Mouse (Mus musculus) midbrain, embryonic 10.5 days (tissue): Measurements from ENCODE around the gene Pcmt1. TPM values are rescaled to one million over a fixed set of nuclear protein-coding genes. Genes with fewer than 3 reads are reported as not detected.

Source experiments
- DNase-seq: peaks from one replicate; pipeline ENCODE4 v3.0.0-alpha.2; 2017; ENCODE audit warnings: low spot score
- H3K27ac ChIP-seq: fragments of 300-500 bp; sonication (generic); replicated peaks from 2 replicates; pipeline ENCODE4 v1.5.1; 2016; ENCODE audit warnings: mild to moderate bottlenecking
- H3K27me3 ChIP-seq: fragments of 300-500 bp; sonication (generic); 2 replicates; pipeline ENCODE4 v1.6.1; 2016; ENCODE audit warnings: low read depth, mild to moderate bottlenecking; ENCODE audit not compliant: poor library complexity, severe bottlenecking
- H3K36me3 ChIP-seq: fragments of 300-500 bp; sonication (generic); 2 replicates; pipeline ENCODE4 v1.6.1; 2016; ENCODE audit warnings: mild to moderate bottlenecking, moderate library complexity
- H3K4me1 ChIP-seq: fragments of 300-500 bp; sonication (generic); 2 replicates; pipeline ENCODE4 v1.6.1; 2016
- H3K4me3 ChIP-seq: fragments of 300-500 bp; sonication (generic); 2 replicates; pipeline ENCODE4 v1.5.1; 2016; ENCODE audit warnings: mild to moderate bottlenecking, moderate library complexity
- H3K9me3 ChIP-seq: fragments of 300-500 bp; sonication (generic); replicated peaks from 2 replicates; pipeline ENCODE4 v1.6.1; 2016; ENCODE audit warnings: mild to moderate bottlenecking
- WGBS: fragments of 180-500 bp; shearing (Covaris S2); methylation state at CpG from one replicate; pipeline ENCODE4 v1.1.7; 2016; 5-methylcytosine and 5-hydroxymethylcytosine counted together
- polyA plus RNA-seq: library from polyadenylated mRNA; unstranded; fragments of >200 nt; fragmentation: Nextera tagmentation; extraction: Ambion mirVana; gene quantifications from 2 replicates; pipeline ENCODE4 v1.2.1, GENCODE M21; 2016

Gene Pcmt1
- polyA plus RNA-seq, 1 experiment from 2014 or later = 137 TPM

DNA sequence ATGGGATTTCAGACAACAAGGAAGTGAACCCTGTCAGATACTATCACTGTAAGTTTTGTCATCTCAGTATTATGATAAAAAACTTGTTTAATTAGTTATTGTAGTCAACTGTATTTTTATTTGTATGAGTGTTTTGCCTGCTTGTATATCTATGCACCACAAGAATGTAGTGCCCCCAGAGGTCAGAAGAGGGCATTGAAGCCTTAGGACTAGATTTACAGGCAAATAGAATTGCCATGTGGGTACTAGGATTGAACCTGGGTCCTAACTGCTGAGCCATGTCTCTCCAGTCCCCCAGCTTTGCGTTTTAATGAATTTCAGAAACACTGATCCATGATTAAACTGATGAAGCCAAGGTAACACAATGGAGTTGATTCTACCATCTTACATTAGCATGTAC, 7.3 kb downstream of the Pcmt1 start:
- DNase-seq = no peak
- Histone ChIP-seq H3K27ac (no peak overlapping the region), H3K27me3 (no peaks in the 10 kb centered on the region), H3K9me3 (no peaks in the 10 kb centered on the region), H3K4me1 (peaks cover under 1% of the 10 kb centered on the region; the same call in 1 of the 2 replicates), H3K36me3 (peaks cover 85% of the 10 kb centered on the region), H3K4me3 (no peak overlapping the region)
- WGBS = 83% methylated on average over 1 of the region's 1 CpGs

DNA sequence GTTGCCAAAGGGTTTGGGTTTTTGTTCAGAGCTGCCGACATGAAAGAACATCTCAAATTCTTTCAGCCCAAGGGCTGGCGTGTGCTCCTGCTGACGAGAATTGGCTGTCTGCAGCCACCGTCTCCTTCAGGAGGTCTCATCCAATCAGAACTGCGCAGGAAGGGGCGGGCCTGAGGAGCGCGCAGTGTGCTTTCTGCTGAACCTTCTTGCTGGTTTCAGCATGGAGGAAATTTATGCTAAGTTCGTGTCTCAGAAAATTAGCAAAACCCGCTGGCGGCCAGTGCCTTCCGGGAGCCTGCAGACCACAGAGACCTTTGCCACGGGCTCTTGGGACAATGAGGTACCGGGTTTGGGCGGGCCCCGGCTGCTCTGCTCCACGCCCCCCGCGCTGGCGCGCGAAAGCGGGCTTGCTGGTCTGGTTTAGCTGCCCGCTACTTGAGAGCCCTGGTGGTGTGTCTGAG, 13.6 kb downstream of the Pcmt1 start, which contains the start of gene Nup43:
Nup43 (plus strand) TSS at position 162 of the 461 bp plus-strand sequence.
- H3K4me1 ChIP-seq = peaks cover 18% of the 10 kb centered on the region
- peak within 1 kb of the TSS; percentile 85 for H3K27ac ChIP-seq
- under 1% methylated on average over 24 of the region's 24 CpGs for WGBS
- no peaks in the 10 kb centered on the region for H3K9me3 ChIP-seq
- DNase-seq = peak; percentile 90
- peak within 1 kb of the TSS; percentile 89 for H3K4me3 ChIP-seq
- no peaks in the 10 kb centered on the region for H3K27me3 ChIP-seq
- peaks cover 30% of the 10 kb centered on the region for H3K36me3 ChIP-seq

DNA sequence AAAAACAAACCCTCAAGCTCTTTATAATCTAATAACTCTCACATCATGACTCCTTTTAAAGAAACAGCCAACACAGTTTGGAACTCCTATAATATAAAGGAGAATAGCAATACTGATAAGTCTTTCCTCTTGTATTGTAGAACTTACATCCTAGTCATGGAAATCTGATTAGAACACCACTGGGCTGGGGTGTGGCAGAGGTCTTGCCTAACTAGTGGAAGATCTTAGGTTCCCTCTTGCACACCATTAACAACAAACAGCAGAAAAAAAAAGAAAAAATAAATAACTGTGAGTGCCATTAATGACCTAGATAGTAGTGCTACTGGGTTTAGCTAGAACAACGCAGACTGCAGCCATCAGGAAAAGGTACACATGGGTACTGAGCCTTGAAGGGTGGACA, 16.0 kb downstream of the Pcmt1 start:
- Histone ChIP-seq H3K9me3 (no peaks in the 10 kb centered on the region), H3K27ac (no peak overlapping the region), H3K36me3 (peaks cover 6% of the 10 kb centered on the region), H3K4me3 (no peak overlapping the region), H3K4me1 (peaks cover 24% of the 10 kb centered on the region), H3K27me3 (no peaks in the 10 kb centered on the region)
- 89% methylated on average over 1 of the region's 1 CpGs for WGBS
- no peak for DNase-seq

DNA sequence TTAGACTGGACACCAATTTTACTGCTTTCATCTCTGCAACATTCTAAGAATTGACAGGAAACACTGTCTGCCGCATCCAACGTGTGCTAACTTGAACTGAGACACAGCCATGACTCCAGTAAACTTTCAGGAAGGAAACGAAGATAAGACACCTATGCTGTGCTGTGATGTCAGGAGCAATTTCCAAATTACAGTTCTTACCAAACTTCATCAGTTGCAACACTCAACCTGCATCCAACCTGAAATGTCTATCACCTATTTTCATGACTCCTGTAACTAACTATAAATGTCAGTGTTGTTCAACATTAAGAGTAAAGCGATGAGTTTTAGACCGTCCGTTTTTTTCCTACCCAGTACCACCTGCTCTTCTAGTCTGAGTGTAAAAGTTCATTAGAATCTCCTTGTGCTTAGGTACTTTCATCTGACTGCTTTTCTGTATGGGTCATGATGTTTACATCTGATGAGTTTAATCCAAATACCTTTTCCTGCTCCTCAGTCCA, 16.9 kb downstream of the Pcmt1 start:
- H3K36me3 ChIP-seq = no peaks in the 10 kb centered on the region
- 78% methylated on average over 6 of the region's 6 CpGs for WGBS
- H3K27ac ChIP-seq = 0 out of 2 replicates have a peak overlapping the region, but pooled peaks have one; percentile 94
- peak overlapping the region; percentile 92 for H3K4me3 ChIP-seq
- no peaks in the 10 kb centered on the region for H3K9me3 ChIP-seq
- peaks cover 24% of the 10 kb centered on the region for H3K4me1 ChIP-seq
- DNase-seq = no peak
- H3K27me3 ChIP-seq = no peaks in the 10 kb centered on the region

DNA sequence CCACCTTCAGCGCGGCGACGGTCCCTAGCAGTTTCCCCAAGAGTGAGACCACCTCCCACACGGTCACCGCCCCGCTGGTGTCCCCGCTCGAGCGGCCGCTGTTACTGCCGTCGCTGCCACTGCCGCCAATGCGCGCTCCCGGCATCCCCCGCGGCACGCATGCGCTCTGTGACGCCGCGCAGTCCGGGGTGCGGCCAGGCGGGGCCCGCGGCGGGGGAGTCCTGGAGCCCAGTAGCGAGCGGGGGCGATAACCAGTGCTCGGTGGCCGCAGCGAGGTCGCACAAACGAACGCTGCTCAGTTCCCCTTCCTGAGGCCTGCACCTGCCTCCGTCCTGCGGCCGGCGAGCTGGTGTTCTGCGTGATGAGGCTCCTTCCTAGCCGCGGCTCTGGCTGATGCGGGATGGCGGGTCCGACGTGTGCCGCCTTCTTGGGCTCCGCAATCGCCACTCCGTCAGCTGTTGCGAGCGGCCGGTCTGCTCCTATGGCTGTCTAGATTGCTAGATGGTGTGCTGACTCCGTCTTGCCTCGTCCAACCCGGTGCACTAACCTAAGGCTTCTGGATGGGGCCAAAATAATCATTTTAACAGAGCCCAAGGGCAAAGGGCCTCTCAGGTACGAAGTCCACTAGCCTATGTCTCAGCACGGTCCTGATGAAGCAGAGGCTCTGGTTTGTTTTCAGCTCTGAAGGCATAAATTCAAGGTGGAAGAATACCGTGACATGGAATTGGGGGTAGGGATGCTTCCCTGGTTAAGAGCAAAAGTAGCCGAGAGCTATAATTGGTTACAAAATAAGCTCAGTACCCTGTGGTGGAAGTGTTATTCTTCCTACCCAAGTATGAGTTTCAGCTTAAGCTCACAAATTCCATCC, 17.5 kb downstream of the Pcmt1 start:
- DNase-seq = peak; percentile 90
- Histone ChIP-seq H3K9me3 (no peaks in the 10 kb centered on the region), H3K27ac (peak overlapping the region; percentile 94), H3K27me3 (no peaks in the 10 kb centered on the region), H3K4me1 (peaks cover 21% of the 10 kb centered on the region), H3K36me3 (no peaks in the 10 kb centered on the region), H3K4me3 (peak overlapping the region; percentile 92)
- 2% methylated on average over 64 of the region's 64 CpGs for WGBS

DNA sequence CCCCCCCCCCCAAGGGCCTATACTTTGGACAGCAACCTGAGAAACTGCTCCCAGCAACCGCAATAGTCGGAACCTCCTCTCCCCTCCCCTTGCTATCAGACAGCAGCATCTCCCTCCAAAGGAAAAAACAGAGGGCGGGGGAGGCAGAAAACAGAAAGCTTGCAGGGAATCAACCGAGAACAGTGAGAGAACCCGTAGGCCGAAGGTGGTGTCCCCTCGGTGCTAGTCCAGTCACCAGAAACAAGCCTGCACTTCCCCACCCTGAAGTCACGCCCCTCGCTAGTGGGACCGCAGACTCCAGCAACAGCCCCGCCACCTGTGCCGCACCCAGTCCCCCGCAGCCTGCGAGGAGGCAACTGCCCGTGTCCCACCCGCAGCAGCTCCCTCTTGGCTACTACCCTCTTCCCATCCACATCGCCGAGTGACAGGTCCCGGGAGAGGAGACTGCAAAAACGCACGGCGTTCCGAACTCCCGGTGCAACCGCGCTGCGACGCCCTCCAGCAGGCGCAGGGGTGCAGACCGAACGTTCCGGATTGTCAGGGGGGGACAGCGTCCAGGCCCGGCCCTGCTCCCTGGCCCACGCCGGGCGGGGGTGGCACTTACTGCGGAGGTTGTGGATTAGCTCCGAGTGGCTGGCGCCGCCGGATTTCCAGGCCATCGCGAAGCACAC, 18.3 kb downstream of the Pcmt1 start:
- WGBS = under 1% methylated on average over 44 of the region's 44 CpGs
- no peaks in the 10 kb centered on the region for H3K9me3 ChIP-seq
- no peaks in the 10 kb centered on the region for H3K36me3 ChIP-seq
- no peaks in the 10 kb centered on the region for H3K27me3 ChIP-seq
- peak overlapping the region; percentile 94 for H3K27ac ChIP-seq
- no peak for DNase-seq
- peak overlapping the region; percentile 92 for H3K4me3 ChIP-seq
- H3K4me1 ChIP-seq = peaks cover 14% of the 10 kb centered on the region

DNA sequence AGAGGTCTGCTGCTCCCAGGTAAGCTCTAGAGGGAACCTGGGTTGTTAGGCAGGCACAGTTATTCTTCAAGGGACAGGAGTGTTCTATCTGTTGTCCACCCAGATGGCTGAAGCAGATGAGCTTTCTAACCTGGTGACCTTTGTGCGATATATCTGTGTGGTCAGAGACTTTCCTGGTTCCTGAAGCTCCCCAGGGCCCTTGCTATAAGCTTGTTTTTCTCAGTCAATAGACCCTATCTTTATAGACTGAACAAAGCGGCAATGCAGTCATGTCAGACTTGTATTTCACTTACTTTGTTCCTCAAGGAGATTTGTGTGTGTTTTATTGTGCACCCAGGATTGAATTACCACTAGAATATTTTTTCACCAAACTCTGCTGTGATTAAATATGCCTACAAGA, 29.9 kb downstream of the Pcmt1 start:
- Histone ChIP-seq H3K4me1 (no peaks in the 10 kb centered on the region), H3K36me3 (peaks cover 28% of the 10 kb centered on the region), H3K27me3 (no peaks in the 10 kb centered on the region), H3K4me3 (no peak overlapping the region), H3K27ac (no peak overlapping the region), H3K9me3 (no peaks in the 10 kb centered on the region)
- WGBS = 87% methylated on average over 2 of the region's 2 CpGs
- no peak for DNase-seq

DNA sequence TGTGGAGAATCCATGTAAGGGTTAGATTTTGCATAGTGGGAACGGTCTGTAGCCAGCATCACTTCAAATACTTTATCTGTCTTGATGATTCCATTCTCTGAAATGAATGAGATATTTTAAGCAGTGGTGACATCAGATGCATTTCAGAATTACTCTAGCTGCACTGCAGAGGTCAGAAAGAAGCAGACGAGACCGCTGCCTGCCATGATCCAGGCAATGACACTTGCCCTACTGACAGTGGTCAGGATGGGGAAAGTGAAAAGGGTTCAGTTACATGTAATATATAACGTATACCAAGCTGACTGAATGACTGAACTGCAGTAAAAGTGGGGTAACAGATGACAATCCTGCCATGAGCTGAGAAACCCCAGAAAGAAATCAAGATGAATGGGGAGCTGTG, 31.9 kb downstream of the Pcmt1 start:
- WGBS = 96% methylated on average over 4 of the region's 4 CpGs
- Histone ChIP-seq H3K27me3 (no peaks in the 10 kb centered on the region), H3K4me1 (no peaks in the 10 kb centered on the region), H3K9me3 (no peaks in the 10 kb centered on the region), H3K4me3 (no peak overlapping the region), H3K36me3 (peaks cover 48% of the 10 kb centered on the region), H3K27ac (no peak overlapping the region)
- no peak for DNase-seq

DNA sequence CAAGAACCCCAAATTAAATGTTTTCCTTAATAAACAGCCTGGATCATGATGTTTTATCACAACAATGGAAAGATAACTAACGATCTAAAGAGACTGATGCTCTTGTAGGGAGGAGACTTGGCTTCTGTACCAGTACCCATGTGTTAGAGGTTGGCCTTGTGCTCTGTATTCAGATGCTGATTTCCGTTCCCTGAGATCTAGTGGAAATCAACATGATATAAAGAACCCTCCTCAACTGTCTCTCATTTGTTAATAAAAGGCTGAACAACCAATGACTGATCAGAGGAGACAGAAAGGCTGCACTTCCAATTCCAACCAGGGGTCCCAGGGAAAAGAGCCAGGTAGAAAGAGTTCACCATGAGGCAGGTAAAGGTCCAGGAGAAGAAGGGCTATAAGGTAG, 35.0 kb downstream of the Pcmt1 start:
- Histone ChIP-seq H3K36me3 (peaks cover 75% of the 10 kb centered on the region), H3K27ac (no peak overlapping the region), H3K4me1 (no peaks in the 10 kb centered on the region), H3K27me3 (no peaks in the 10 kb centered on the region), H3K9me3 (no peaks in the 10 kb centered on the region), H3K4me3 (no peak overlapping the region)
- no peak for DNase-seq
- WGBS = 92% methylated on average over 2 of the region's 2 CpGs

DNA sequence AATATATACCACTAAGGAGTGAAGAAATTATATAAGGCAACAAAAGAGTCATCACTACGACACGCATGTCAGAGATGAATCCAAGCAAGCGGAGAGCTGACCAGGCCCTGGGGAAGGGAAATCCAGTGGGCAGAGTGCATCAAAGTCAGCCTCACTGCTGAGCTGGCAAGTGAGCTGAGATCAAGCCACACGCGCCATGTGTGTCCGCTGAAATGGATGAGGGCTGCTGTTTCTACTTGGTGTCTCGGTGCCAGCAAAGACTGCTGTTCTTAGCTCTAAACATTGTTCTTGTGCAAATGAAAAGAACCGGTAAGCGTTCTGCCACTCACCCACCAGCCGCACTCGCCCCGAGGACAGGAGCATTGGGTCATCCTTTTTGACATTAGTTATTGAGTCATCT, 40.6 kb downstream of the Pcmt1 start:
- Histone ChIP-seq H3K4me3 (no peak overlapping the region), H3K9me3 (no peaks in the 10 kb centered on the region), H3K36me3 (peaks cover 84% of the 10 kb centered on the region), H3K4me1 (no peaks in the 10 kb centered on the region), H3K27ac (no peak overlapping the region), H3K27me3 (no peaks in the 10 kb centered on the region)
- no peak for DNase-seq
- WGBS = 96% methylated on average over 12 of the region's 12 CpGs

DNA sequence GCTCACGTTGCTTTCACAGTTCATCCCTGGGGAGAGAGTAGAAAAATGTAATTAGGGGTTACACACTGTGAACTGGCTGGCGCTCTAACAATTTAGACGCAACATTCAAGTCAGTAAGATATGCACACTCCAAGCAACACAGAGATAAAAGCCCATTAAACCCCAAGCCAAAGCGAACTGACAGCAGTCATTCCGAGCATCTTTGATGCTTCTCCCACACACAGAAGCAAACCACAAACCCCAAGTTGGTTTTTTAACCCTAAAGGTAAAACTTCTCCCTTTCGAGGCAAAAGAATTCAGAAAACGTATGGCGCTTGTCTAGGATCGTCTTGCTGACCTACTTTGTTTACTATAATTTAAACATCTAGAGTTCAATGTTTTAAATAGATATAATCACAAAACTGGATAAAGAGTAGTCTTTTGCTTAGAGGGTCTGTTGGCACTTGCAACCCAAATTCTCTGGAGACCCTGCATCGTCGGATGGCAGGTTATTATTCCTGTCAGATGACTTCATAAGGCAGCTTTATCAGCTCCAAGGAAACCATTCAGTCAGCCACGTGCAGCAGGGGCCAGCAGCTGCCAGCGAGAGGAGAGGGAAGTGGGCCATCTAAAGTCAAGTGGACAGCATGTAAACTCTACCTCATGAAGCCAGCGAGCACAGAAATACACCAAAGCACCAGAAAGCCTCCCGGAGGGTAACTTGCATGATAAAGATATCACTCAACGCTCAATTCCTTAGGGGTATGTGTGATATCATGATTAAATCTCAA, 49.8 kb downstream of the Pcmt1 start:
- Histone ChIP-seq H3K4me1 (no peaks in the 10 kb centered on the region), H3K27ac (no peak overlapping the region), H3K9me3 (no peaks in the 10 kb centered on the region), H3K36me3 (peaks cover 54% of the 10 kb centered on the region), H3K4me3 (no peak overlapping the region), H3K27me3 (no peaks in the 10 kb centered on the region)
- DNase-seq = no peak
- WGBS = 90% methylated on average over 16 of the region's 16 CpGs

DNA sequence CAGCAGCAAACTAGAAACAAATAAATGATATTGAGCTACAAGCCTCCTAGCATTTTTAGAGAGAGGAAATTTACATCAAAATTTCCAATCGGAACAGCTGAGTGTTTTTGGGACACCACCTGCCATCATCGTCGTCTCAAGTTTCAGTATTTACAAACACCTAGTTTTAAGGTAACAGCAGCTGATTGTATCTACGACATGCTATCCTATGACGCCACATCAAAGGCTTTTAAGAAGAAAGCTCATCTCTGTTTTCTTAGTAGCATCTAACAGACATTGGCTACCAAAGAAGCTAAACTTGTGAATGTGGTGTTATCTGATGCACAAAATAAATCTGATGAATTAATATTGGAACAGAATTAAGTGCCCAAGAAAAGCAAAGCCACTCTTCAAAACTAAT, 50.6 kb downstream of the Pcmt1 start:
- no peaks in the 10 kb centered on the region for H3K4me1 ChIP-seq
- DNase-seq = no peak
- 96% methylated on average over 5 of the region's 5 CpGs for WGBS
- peaks cover 54% of the 10 kb centered on the region for H3K36me3 ChIP-seq
- no peak overlapping the region for H3K4me3 ChIP-seq
- no peaks in the 10 kb centered on the region for H3K9me3 ChIP-seq
- H3K27me3 ChIP-seq = no peaks in the 10 kb centered on the region
- H3K27ac ChIP-seq = no peak overlapping the region
